Mouse (Mus musculus) monocyte, adult 59 days (primary cell): ENCODE results near the gene Gm14180. TPM values are rescaled to one million over a fixed set of nuclear protein-coding genes. Genes with fewer than 3 reads are reported as not detected.

Source experiments
- total RNA-seq, 2 experiments: library from RNA; stranded (reverse); gene quantifications; one replicate each; pipeline ENCODE4 v1.2.4; 2023

Gene Gm14180
- not detected for total RNA-seq

GRCm38 (mm10) chr11:99734190-99734589 lies at the start of gene Gm14180:
Gene Gm14180 (minus strand): TSS chr11:99734290.

DNA sequence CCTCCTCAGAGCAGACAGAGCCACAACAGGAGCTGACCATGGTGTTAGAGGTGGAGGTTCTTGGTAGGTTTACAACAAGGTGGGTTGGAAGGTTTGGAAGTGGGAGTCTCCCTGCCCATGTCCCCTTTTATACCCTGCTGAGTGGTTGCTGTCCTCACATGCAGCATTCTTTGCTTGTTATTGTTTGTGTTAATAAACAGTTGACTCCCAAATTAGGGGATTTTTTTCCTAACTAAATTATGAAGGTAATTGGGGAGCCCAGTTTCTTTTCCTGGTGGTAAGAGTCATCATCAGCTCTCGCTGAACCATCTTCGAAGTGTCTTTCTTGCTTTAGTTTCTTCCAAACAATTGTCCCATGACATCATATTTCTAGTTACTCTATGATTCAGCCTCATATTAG lies 46.5 kb upstream of the Gm14180 start, which contains the start of gene Krtap4-8:
Krtap4-8 (minus strand) TSS at position 101 of the 400 bp plus-strand sequence.

DNA sequence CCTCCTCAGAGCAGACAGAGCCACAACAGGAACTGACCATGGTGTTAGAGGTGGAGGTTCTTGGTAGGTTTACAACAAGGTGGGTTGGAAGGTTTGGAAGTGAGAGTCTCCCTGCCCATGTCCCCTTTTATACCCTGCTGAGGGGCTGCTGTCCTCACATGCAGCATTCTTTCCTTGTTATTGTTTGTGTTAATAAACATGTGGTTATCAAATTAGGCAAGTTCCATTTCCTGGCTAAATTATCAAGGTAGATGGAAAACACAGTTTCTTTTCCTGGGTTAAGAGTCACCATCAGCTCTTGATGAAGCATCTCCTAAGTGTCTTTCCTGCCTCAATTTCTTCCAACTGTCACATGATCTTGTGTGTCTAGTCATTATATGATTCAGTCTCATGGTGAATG lies 38.7 kb upstream of the Gm14180 start, which contains the start of gene Gm11595:
Gm11595 (minus strand) TSS at position 101 of the 400 bp plus-strand sequence.

DNA sequence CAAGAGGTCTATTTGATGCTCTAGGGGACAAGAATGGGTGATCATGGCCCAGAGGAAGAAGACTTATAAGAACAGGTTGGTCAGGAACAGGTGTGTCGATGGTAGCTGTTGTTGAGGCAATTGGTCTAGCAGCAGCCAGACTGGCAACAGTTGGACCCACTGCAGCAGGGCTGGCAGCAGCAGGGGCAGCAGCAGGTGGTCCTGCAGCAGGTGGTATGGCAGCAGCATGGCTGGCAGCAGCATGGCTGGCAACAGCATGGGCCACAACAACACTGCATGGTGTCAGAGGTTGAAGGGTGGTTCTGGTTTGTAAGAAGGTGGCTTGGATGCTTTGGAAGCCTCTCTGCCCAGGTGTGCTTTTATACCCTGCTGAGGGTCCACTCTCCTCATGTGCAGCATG lies 43.6 kb downstream of the Gm14180 start, which contains the start of gene Gm14190:
Gm14190 (minus strand) TSS at position 278 of the 400 bp plus-strand sequence.

Other genes starting within 250 kb of the Gm14180 start
- not detected for gene Krt23, start 241.2 kb downstream of the Gm14180 start, total RNA-seq
- gene Krt39, start 213.0 kb downstream of the Gm14180 start, total RNA-seq = not detected
- not detected for gene Krt40, start 191.1 kb downstream of the Gm14180 start, total RNA-seq
- not detected for gene Krtap3-3, start 183.4 kb downstream of the Gm14180 start, total RNA-seq
- not detected for gene Krtap3-2, start 177.4 kb downstream of the Gm14180 start, total RNA-seq
- not detected for gene Gm11939, start 174.8 kb downstream of the Gm14180 start, total RNA-seq
- gene Krtap3-1, start 167.7 kb downstream of the Gm14180 start, total RNA-seq = not detected
- gene Krtap1-5, start 153.3 kb downstream of the Gm14180 start, total RNA-seq = not detected
- gene Krtap1-4, start 150.6 kb downstream of the Gm14180 start, total RNA-seq = not detected
- not detected for gene Krtap1-3, start 143.0 kb downstream of the Gm14180 start, total RNA-seq
- not detected for gene Krtap9-3, start 136.2 kb downstream of the Gm14180 start, total RNA-seq
- not detected for gene Gm11938, start 131.0 kb downstream of the Gm14180 start, total RNA-seq
- not detected for gene Gm11937, start 124.1 kb downstream of the Gm14180 start, total RNA-seq
- not detected for gene Krtap2-4, start 119.4 kb downstream of the Gm14180 start, total RNA-seq
- not detected for gene Gm11562, start 113.9 kb downstream of the Gm14180 start, total RNA-seq
- not detected for gene Krtap4-1, start 106.1 kb downstream of the Gm14180 start, total RNA-seq
- gene Krtap4-2, start 99.2 kb downstream of the Gm14180 start, total RNA-seq = not detected
- gene Krtap4-7, start 90.2 kb downstream of the Gm14180 start, total RNA-seq = not detected
- gene Gm11555, start 84.1 kb downstream of the Gm14180 start, total RNA-seq = not detected
- gene Gm11563, start 75.3 kb downstream of the Gm14180 start, total RNA-seq = not detected
- gene Krtap4-6, start 68.3 kb downstream of the Gm14180 start, total RNA-seq = not detected
- gene Gm14190, start 43.5 kb downstream of the Gm14180 start, total RNA-seq = not detected
- not detected for gene Gm11595, start 38.6 kb upstream of the Gm14180 start, total RNA-seq
- gene Krtap4-8, start 46.4 kb upstream of the Gm14180 start, total RNA-seq = not detected
- not detected for gene Krtap4-9, start 50.9 kb upstream of the Gm14180 start, total RNA-seq
- not detected for gene Gm11596, start 59.2 kb upstream of the Gm14180 start, total RNA-seq
- gene Gm11569, start 64.6 kb upstream of the Gm14180 start, total RNA-seq = not detected
- gene Gm11554, start 70.2 kb upstream of the Gm14180 start, total RNA-seq = not detected
- gene Krtap4-13, start 75.6 kb upstream of the Gm14180 start, total RNA-seq = not detected
- not detected for gene Gm11564, start 81.4 kb upstream of the Gm14180 start, total RNA-seq
- gene 2300003K06Rik, start 103.8 kb upstream of the Gm14180 start, total RNA-seq = not detected
- not detected for gene Krtap4-16, start 117.3 kb upstream of the Gm14180 start, total RNA-seq
- gene Gm11568, start 123.6 kb upstream of the Gm14180 start, total RNA-seq = not detected
- gene Gm11559, start 130.2 kb upstream of the Gm14180 start, total RNA-seq = not detected
- not detected for gene Krtap9-1, start 139.1 kb upstream of the Gm14180 start, total RNA-seq
- not detected for gene Gm11567, start 144.9 kb upstream of the Gm14180 start, total RNA-seq
- gene Krtap31-1, start 173.6 kb upstream of the Gm14180 start, total RNA-seq = not detected
- not detected for gene Gm11565, start 180.5 kb upstream of the Gm14180 start, total RNA-seq
- gene Krtap31-2, start 202.0 kb upstream of the Gm14180 start, total RNA-seq = not detected
- not detected for gene Krtap9-5, start 214.2 kb upstream of the Gm14180 start, total RNA-seq
- not detected for gene Krtap29-1, start 244.8 kb upstream of the Gm14180 start, total RNA-seq